Mouse (Mus musculus) liver, adult 2 months (tissue): ENCODE results near the gene Abhd10.

Experiments
- CTCF ChIP-seq: fragments of 200-500 bp; IDR thresholded peaks from 2 replicates; pipeline ENCODE4 v1.5.1; 2011; ENCODE audit warnings: low read depth, low read length, control low read depth
- POLR2A ChIP-seq: fragments of 200-500 bp; IDR thresholded peaks from 2 replicates; pipeline ENCODE4 v1.6.1; 2011; ENCODE audit warnings: low read length, control low read depth; ENCODE audit not compliant: insufficient read depth; ENCODE audit errors: extremely low read depth

GRCm38 (mm10) chr16:45787650-45788049 lies 44.9 kb upstream of the Abhd10 start:
- TF ChIP-seq POLR2A (no peak), CTCF (no peak)
